Mouse (Mus musculus) erythroblast, embryonic 14.5 days (primary cell): ENCODE data around the gene Cutc.

Source experiments
- GATA1 ChIP-seq: IDR thresholded peaks from 2 replicates; pipeline ENCODE4 v1.6.1; 2012; ENCODE audit warnings: low read length, inconsistent platforms, mixed read lengths
- TAL1 ChIP-seq: IDR thresholded peaks from 3 replicates; pipeline ENCODE4 v1.6.1; 2012; ENCODE audit warnings: low read length, inconsistent platforms, mixed read lengths

DNA sequence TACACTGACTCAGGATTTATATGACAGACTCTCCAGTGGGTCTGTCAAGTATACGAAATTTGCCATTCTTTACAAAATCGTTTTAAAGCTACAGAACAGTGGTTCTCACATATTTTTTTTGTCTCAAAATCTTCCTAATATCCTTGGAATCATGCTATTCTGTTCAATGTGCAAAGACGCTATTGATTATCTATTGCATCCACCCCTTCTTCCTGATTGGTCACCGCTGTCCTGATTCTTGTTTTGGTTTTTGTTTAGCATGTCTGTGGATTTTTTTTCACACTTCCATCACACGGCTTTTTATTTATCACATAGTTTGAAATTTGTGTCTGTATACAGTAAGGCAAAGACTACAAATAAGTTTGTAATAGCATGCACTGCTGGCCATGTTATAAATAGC is 13.7 kb downstream of the Cutc start:
- TF ChIP-seq GATA1 (no peak), TAL1 (no peak)
